Mouse (Mus musculus): ENCODE measurements around the gene Cma2.
"Not testable (repeated sequence)": the region's sequence is repeated elsewhere in the genome, so short reads cannot be mapped to it uniquely, and the experiment has no call there.

Cma2 gene

GRCm38 (mm10) chr14:55950346-55951030 lies at the start of gene Cma2:
TSS of gene Cma2 (plus strand) at chr14:55950980.
- no peak for DNase-seq (ENCODE audit: extremely low read depth, low read depth, low spot score)

- DNase-seq (ENCODE audit: extremely low read depth, low read depth, low spot score) = no peak
Observed at GRCm38 (mm10) chr14:55905518-55905917, 45.3 kb upstream of the Cma2 start.

DNA sequence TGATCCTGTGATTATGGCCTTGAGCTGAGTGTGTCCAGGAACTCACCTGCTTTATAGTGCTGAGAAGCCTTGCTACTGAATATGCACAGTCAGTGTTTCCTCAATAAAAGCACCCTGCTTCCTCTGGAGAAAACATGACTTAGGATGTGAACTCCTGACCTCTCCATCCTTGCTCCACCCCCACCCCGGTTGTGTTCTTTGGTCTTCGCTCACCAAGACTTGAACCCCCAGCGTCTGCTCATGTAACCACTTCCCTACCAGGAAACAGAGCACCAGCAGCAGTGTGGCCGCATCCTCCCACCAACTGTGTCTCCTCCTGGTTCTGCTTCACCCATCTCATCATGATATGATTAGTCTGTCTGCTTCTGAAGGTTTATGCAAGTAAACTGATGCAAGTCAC lies 37.4 kb upstream of the Cma2 start:
- DNase-seq (ENCODE audit: extremely low read depth, low read depth, low spot score) = no peak

DNA sequence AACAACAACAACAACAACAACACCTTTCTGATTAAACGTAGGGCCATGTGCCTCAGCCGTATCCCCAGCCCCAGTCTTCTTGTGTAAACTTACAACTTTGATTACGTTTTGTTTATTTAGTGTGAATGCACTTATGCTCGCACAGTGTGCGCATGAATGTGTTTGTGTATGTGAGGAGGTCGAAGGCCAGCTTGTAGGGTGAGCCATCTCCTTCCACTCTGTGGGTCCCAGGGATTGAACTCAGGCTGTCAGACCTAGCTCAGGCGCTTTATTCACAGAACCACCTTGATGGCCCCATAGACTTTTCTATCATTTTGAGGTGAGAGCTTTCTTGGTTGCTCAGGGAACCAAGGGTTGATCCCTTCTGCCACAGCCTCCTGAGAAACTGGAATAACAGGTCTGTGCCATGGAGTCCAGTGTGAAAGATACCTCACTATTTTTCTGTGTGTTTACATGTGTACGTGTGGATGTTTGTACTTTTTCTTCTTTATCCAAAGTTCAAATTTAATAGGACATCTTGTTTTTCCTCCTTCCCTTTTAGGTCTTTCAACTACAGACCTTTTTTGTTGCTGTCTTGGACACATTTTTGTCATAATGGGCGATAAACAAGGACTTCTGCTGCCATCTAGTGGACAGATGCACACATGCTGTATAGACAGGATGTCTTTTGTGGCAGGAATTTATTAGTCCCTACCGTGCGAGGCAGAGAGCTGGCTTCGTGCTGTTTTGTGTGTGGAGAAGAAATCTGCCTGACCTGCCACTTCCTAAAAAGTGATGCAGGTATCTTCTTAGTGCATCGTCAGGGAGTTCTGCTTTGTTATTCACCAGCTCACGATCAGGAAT lies 32.3 kb upstream of the Cma2 start:
- no peak for DNase-seq (ENCODE audit: extremely low read depth, low read depth, low spot score)

- no peak for DNase-seq (ENCODE audit: extremely low read depth, low read depth, low spot score)
Observed at GRCm38 (mm10) chr14:55922475-55923232, 28.1 kb upstream of the Cma2 start.

- DNase-seq (ENCODE audit: extremely low read depth, low read depth, low spot score) = no peak
Observed at GRCm38 (mm10) chr14:55926847-55927246, 23.9 kb upstream of the Cma2 start.

- DNase-seq (ENCODE audit: extremely low read depth, low read depth, low spot score) = no peak
Observed at GRCm38 (mm10) chr14:55929263-55929997, 21.4 kb upstream of the Cma2 start.

GRCm38 (mm10) chr14:55933586-55933985 lies 17.2 kb upstream of the Cma2 start:
- no peak for DNase-seq (ENCODE audit: extremely low read depth, low read depth, low spot score)

GRCm38 (mm10) chr14:55940070-55940800 lies 10.5 kb upstream of the Cma2 start:
- no peak for DNase-seq (ENCODE audit: extremely low read depth, low read depth, low spot score)

DNA sequence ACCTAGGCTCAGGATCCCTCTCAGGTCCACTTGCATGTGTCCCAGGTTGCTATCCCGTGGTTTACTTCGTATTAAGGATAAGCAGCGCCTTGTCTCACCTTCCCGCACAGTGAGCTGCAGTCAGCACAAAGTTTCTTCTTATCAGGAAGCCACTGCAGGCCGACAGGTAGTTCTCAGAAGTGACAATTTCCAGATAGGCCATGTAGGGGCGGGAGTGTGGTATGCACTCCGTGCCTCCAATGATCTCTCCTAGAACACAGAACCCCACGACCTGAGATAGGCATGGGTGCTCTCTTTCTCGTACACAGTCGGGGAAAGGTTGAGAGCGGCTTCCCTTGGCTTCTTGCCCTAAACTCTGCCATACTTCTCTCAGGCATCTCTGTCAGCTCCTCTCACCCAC lies 7.2 kb upstream of the Cma2 start:
- DNase-seq (ENCODE audit: extremely low read depth, low read depth, low spot score) = no peak

DNA sequence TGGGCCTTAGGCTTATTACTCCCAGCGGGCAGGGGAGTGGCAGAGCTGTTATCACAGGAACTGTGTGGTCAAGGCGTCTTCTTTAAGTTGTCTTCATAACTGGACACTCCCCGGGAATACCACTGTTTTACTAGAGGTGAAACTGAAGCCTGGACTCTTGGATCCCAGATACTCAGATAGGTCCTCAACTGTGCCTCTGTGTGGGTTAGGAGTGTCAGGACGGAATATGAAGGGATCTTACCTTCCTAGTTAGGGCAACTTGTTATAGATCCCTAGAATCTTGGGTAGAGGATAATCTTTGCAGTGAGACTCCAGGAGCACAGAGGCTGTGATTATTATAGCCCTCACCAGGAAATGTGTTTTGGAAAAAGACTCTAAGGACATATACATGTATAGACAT lies 6.2 kb upstream of the Cma2 start, which contains the start of gene Cma1:
Gene Cma1, minus strand, starts transcription at position 101 of the 400 bp plus-strand sequence.
- DNase-seq (ENCODE audit: extremely low read depth, low read depth, low spot score) = no peak

DNA sequence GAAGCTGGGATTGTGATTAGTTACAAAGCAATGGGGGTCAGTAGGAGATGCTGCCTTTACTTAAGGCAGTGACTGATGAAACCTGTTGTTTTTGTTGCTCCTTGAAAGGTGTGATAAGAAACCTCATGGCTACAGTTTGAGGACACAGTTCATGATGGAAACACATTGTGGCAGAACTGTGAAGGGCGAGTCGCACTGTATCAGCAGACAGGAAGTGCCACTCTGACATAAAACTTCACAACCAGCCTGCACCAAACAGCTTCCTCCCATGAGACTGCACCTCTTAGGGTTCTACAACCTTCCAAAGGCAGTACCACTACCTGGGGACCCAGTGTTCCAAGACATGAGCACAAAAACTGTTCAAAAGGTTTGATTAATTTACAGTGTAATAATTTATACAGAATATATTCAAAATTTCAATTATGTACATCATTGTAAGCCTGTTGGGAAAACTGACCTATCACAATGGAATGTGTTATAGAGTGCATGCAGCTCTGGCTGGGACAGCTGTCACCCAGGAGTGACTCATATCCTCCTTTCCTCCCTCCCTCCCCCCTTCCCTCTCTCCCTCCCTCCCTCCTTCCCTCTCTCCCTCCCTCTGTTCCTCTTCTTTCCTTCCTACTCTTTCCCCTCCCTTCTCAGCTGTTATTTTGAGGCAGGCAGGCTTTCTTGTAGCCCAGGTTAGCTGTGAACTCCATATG lies 4.4 kb upstream of the Cma2 start:
- no peak for DNase-seq (ENCODE audit: extremely low read depth, low read depth, low spot score)

DNA sequence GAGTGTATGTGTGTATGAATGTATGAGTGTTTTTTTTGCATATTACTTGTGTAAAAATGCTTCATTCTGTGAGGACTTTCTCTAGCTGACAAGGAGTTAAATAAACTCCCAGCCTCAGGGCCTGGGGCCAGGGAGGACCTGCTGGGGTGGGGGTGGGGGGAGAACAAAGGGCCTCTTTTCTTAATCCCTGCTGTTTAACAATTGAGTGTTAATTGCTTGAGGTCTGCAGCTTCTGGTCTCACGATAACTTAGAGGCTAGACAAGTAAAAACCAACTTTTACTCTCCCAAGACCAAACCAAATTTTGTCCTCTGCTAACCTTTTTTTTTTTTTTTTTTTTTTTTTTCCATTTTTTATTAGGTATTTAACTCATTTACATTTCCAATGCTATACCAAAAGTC lies 12.5 kb downstream of the Cma2 start:
- no peak for DNase-seq (ENCODE audit: extremely low read depth, low read depth, low spot score)

DNA sequence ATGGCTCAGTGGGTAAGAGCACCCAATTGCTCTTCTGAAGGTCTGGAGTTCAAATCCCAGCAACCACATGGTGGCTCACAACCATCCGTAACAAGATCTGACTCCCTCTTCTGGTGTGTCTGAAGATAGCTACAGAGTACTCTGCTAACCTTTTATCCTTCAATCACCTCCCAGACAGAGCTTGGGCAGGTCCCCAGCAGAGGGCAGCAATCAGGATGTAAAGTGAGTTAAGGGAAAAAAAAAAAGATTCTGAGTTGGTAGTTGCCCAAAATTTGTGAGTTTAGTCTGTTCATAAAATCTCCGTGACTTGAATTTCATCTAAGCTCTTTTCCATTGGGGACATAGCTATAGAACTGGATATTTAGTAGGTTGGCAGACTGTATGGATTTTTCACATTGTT lies 13.1 kb downstream of the Cma2 start:
- not testable (repeated sequence) for DNase-seq (ENCODE audit: extremely low read depth, low read depth, low spot score)

DNA sequence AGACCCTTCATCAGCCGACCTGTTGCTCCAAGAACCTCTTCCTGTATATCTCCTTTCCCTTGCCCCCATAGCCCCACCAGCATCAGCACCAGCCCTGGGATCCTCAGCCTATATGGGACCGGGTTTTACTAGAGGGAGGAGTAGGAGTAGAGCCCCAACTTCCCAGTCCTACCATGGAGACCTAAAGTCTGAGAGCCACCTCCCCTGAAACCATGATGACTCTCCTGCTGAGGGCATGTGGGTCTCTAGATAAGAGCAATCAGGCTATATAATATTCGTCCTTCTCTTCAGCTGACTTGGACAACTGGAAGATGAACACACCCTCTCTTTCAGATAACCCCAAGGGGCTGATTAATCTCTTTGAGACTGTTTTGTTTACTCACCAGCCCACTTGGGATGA lies 36.7 kb downstream of the Cma2 start:
- DNase-seq (ENCODE audit: extremely low read depth, low read depth, low spot score) = not testable (repeated sequence)

DNA sequence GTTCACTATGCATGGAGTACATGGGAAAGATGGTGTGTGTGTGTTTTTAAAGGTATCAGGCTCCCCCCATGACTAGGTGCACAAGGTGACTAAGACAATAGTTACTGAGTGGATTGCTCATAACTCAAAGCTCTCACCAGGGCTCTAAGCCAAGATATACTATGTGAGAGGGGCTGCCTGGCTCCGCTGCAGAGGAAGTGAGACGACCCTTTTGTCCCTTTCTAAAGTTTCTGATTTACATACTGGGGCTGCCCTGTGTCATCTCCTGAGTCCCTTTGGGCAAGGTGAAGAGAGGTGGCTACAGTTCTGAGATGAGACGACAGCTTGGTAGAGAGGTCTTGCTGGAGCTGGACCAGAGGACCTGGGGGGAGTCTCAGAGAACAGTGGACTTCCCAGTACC lies 62.4 kb downstream of the Cma2 start:
- no peak for DNase-seq (ENCODE audit: extremely low read depth, low read depth, low spot score)

DNA sequence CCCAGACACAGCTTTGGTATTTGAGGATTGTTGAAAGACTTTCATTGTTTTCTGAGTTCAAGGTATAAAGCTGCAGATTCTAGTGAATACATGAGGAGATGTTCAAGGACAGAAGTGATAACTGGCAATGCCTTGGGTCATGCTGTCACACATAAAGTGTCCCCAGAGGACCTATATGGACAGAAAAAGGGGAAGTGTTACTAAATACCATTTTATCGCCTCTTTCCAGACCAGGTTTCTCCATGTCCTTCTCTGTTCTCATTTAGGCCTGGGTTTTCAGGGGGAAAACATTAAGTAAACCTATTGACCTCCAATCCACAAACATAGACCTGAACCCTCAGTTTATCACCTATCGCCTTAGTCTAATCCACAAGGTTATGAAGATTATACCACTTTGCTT lies 63.1 kb downstream of the Cma2 start:
- no peak for DNase-seq (ENCODE audit: extremely low read depth, low read depth, low spot score)

- DNase-seq (ENCODE audit: extremely low read depth, low read depth, low spot score) = not testable (repeated sequence)
Observed at GRCm38 (mm10) chr14:56017671-56018070, 66.9 kb downstream of the Cma2 start, which contains the start of gene Mcpt1. TSS of gene Mcpt1 (plus strand) at chr14:56017971.

DNA sequence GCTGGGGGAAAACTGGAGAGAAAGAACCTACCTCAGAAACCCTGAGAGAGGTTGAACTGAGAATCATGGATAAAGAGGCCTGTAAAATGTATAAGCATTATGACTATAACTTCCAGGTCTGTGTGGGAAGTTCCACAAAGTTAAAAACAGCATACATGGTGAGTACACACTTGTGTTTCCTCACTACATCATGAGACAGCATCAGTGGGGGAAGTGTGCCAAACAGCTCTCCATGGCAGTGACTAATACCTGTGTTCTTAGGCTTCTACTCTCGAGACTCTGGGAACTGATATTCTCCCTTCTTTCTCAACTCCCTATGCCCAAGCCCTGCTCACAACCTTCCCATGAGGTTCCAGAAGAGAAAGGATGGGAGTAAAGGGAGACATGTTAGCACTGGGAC lies 68.7 kb downstream of the Cma2 start:
- DNase-seq (ENCODE audit: extremely low read depth, low read depth, low spot score) = no peak

DNA sequence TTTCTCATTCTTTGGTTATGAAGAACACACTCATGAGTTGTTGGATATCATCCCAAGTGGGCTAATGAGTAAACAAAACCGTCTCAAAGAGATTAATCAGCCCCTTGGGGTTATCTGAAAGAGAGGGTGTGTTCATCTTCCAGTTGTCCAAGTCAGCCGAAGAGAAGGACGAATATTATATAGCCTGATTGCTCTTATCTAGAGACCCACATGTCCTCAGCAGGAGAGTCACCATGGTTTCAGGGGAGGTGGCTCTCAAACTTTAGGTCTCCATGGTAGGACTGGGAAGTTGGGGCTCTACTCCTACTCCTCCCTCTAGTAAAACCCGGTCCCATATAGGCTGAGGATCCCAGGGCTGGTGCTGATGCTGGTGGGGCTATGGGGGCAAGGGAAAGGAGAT lies 70.5 kb downstream of the Cma2 start:
- DNase-seq (ENCODE audit: extremely low read depth, low read depth, low spot score) = not testable (repeated sequence)

All from fat pad, adult 2 months (tissue).